In the genomic region with DNA sequence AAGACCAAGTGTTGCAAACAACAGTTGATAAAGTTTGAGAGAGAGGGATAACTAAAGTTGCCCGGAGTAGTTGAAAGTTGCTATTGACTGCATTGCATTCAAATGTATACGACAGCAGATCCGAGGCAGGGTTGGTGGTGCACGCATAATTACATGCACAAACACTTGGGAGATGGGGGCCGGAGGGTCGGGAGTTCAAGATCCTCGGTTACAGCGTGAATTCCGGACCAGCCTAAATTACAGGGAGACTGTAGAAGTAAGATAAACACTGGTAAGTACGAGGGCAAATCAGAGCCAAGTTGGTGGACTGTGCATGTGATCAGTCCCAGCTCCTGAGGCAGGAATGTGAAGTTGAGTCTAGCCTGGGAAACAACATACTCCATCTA, we compare ENCODE assay signal across 8 mouse cellular contexts. TPM values are rescaled to one million over a fixed set of nuclear protein-coding genes. Genes with fewer than 3 reads are reported as not detected.
DNase-seq lines count a peak whose midpoint lies in the region; ATAC-seq and TF ChIP-seq lines count a peak whose summit lies in the region.

No protein-coding gene starts in this region.

- H3K4me1 ChIP-seq in kidney, adult 2 months (ENCODE audit: control insufficient read depth, insufficient read depth, low read length), result no peaks in the 10 kb centered on the region; the same call in 1 of the 2 replicates
- H3K4me1 ChIP-seq in hindbrain, embryonic 12.5 days, result peaks cover 13% of the 10 kb centered on the region
- peaks cover 11% of the 10 kb centered on the region for H3K4me1 ChIP-seq in midbrain, embryonic 12.5 days

- no peak for DNase-seq in kidney, adult 2 months
- no peak for DNase-seq in kidney, postnatal 25 days
- peak; percentile 16 for DNase-seq in R1 (ENCODE audit: low read depth, low spot score)
- no peak for DNase-seq in adrenal gland, adult 8-10 months
- no peak for DNase-seq in urinary bladder, postnatal 10 days (ENCODE audit: low spot score)
- DNase-seq in left cerebral cortex, adult 11 months (ENCODE audit: low spot score), result no peak

- H3K9ac ChIP-seq in hindbrain, embryonic 12.5 days, result peak overlapping the region; percentile 83
- H3K9ac ChIP-seq in midbrain, embryonic 12.5 days (replicated peaks), result peak overlapping the region; percentile 85

- peak; percentile 47; the same call in 1 of the 2 replicates for ATAC-seq in hindbrain, embryonic 12.5 days (ENCODE audit: low FRiP score)
- ATAC-seq in midbrain, embryonic 12.5 days (ENCODE audit: low FRiP score, low read depth), result peak; percentile 50

- H3K27ac ChIP-seq in kidney, adult 2 months (ENCODE audit: insufficient read depth, low read depth, low read length), result no peak overlapping the region
- no peak overlapping the region for H3K27ac ChIP-seq in hindbrain, embryonic 12.5 days
- no peak overlapping the region for H3K27ac ChIP-seq in midbrain, embryonic 12.5 days (replicated peaks)

- TF ChIP-seq CTCF in kidney, adult 2 months (conservative IDR thresholded peaks at IDR 0.05; ENCODE audit: insufficient read depth, insufficient read length, low read depth, low read length), result no peak

- 2% methylated on average over 10 of the region's 10 CpGs for WGBS in kidney, adult 2 months
- WGBS in hindbrain, embryonic 12.5 days, result 4% methylated on average over 10 of the region's 10 CpGs
- 6% methylated on average over 10 of the region's 10 CpGs for WGBS in midbrain, embryonic 12.5 days

- H3K4me2 ChIP-seq in hindbrain, embryonic 12.5 days (replicated peaks), result peak overlapping the region; percentile 96
- H3K4me2 ChIP-seq in midbrain, embryonic 12.5 days (replicated peaks), result peak overlapping the region; percentile 97

- TF ChIP-seq POLR2A in kidney, adult 2 months (IDR thresholded peaks at IDR 0.05; ENCODE audit: low read depth, low read length), result no peak

- peaks cover 2% of the 10 kb centered on the region for H3K36me3 ChIP-seq in kidney, adult 2 months (ENCODE audit: control insufficient read depth, insufficient read depth, low read length)
- H3K36me3 ChIP-seq in hindbrain, embryonic 12.5 days, result peaks cover 31% of the 10 kb centered on the region
- H3K36me3 ChIP-seq in midbrain, embryonic 12.5 days, result peaks cover 34% of the 10 kb centered on the region

- peak overlapping the region; percentile 99 for H3K4me3 ChIP-seq in kidney, adult 2 months (ENCODE audit: insufficient read depth, low read depth, low read length)
- H3K4me3 ChIP-seq in hindbrain, embryonic 12.5 days, result peak overlapping the region; percentile 97
- H3K4me3 ChIP-seq in midbrain, embryonic 12.5 days, result peak overlapping the region; percentile 95

- no peaks in the 10 kb centered on the region for H3K9me3 ChIP-seq in hindbrain, embryonic 12.5 days (replicated peaks)
- no peaks in the 10 kb centered on the region for H3K9me3 ChIP-seq in midbrain, embryonic 12.5 days

- no peaks in the 10 kb centered on the region for H3K27me3 ChIP-seq in kidney, adult 2 months (replicated peaks; ENCODE audit: control insufficient read depth, insufficient read depth, low read length)
- H3K27me3 ChIP-seq in hindbrain, embryonic 12.5 days, result no peaks in the 10 kb centered on the region
- no peaks in the 10 kb centered on the region for H3K27me3 ChIP-seq in midbrain, embryonic 12.5 days

RNA-seq across cellular contexts. Expression of a gene that starts 0.6 kb away (rescaled TPM):
- 10.7 and 14.3 TPM in 2 replicates for polyA plus RNA-seq in kidney, adult 2 months (2012; rRNA removed)
- 52.7 and 53.8 TPM in 2 replicates for polyA plus RNA-seq in hindbrain, embryonic 12.5 days (2016; fragmentation: Nextera tagmentation; extraction: Ambion mirVana)
- 63.6 and 65.1 TPM in 2 replicates for polyA plus RNA-seq in midbrain, embryonic 12.5 days (2016; fragmentation: Nextera tagmentation; extraction: Ambion mirVana)
- 10 to 100 TPM; 27.5 to 48.1 (median 39.0) TPM for total RNA-seq in adrenal gland, adult 8-10 months (2022)

RNA-seq across cellular contexts. Expression of a gene that starts 17.4 kb away (rescaled TPM):
- polyA plus RNA-seq in kidney, adult 2 months (2012; rRNA removed), result 8.3 and 11.5 TPM in 2 replicates
- polyA plus RNA-seq in hindbrain, embryonic 12.5 days (2016; fragmentation: Nextera tagmentation; extraction: Ambion mirVana), result 358 and 382 TPM in 2 replicates
- polyA plus RNA-seq in midbrain, embryonic 12.5 days (2016; fragmentation: Nextera tagmentation; extraction: Ambion mirVana), result 282 and 323 TPM in 2 replicates
- 10 to 100 TPM in 2 of 4 experiments, 1 to 10 TPM in 2; 7.7 to 20.8 (median 10.1) TPM for total RNA-seq in adrenal gland, adult 8-10 months (2022)

RNA-seq across cellular contexts. Expression of a gene that starts 21.4 kb away (rescaled TPM):
- 1.6 and 2.2 TPM in 2 replicates for polyA plus RNA-seq in kidney, adult 2 months (2012; rRNA removed)
- 32.4 and 36.5 TPM in 2 replicates for polyA plus RNA-seq in hindbrain, embryonic 12.5 days (2016; fragmentation: Nextera tagmentation; extraction: Ambion mirVana)
- 32.5 and 32.6 TPM in 2 replicates for polyA plus RNA-seq in midbrain, embryonic 12.5 days (2016; fragmentation: Nextera tagmentation; extraction: Ambion mirVana)
- 10 to 100 TPM; 26.9 to 35.3 (median 30.5) TPM for total RNA-seq in adrenal gland, adult 8-10 months (2022)

Comparison
In these comparisons a context has a peak if more than half of its experiments do, and no peak if none do; other contexts are left out.
1. RNA of a gene that starts 17.4 kb away (polyA plus RNA-seq): 358 to 382 TPM in hindbrain, embryonic 12.5 days and 282 to 323 TPM in midbrain, embryonic 12.5 days; 8.3 to 11.5 TPM in kidney, adult 2 months; every median in the first group is over 10 times any median in the second.
2. RNA of a gene that starts 21.4 kb away (polyA plus RNA-seq): 32.5 to 32.6 TPM in midbrain, embryonic 12.5 days and 32.4 to 36.5 TPM in hindbrain, embryonic 12.5 days; 1.6 to 2.2 TPM in kidney, adult 2 months; every median in the first group is over 10 times any median in the second.
3. Peak in every context shown above with its lines, with median percentiles within 50 percentile points of each other: H3K4me3 ChIP-seq.